8 mouse cellular contexts compared by ENCODE assay signal in genomic region chr8:83898985-83899362, GRCm38 (mm10). TPM values are rescaled to one million over a fixed set of nuclear protein-coding genes. Genes with fewer than 3 reads are reported as not detected.
DNase-seq lines count a peak whose midpoint lies in the region; ATAC-seq and TF ChIP-seq lines count a peak whose summit lies in the region.

No protein-coding gene starts in this region.

- no peaks in the 10 kb centered on the region for H3K9me3 ChIP-seq in heart, postnatal 0 days (replicated peaks; ENCODE audit: control insufficient read depth, low read length)

- H3K27ac ChIP-seq in heart, postnatal 0 days (ENCODE audit: low read depth), result 0 out of 2 replicates have a peak overlapping the region, but pooled peaks have one; percentile 90

- H3K4me3 ChIP-seq in heart, postnatal 0 days (ENCODE audit: low read depth, low read length), result peak overlapping the region; percentile 89

- no peak overlapping the region for H3K9ac ChIP-seq in heart, postnatal 0 days (replicated peaks; ENCODE audit: low read depth, low read length)

- ATAC-seq in heart, postnatal 0 days (ENCODE audit: insufficient read depth, low read depth), result peak; percentile 28
- peak; percentile 14; the same call in 1 of the 2 replicates for ATAC-seq in megakaryocyte progenitor cell, adult 5-6 weeks (replicated peaks; ENCODE audit: poor library complexity)

- H3K4me2 ChIP-seq in heart, postnatal 0 days (ENCODE audit: low read depth, low read length), result peak overlapping the region; percentile 100

- peaks cover 16% of the 10 kb centered on the region for H3K27me3 ChIP-seq in heart, postnatal 0 days (ENCODE audit: control insufficient read depth, insufficient read depth, low read length)

- WGBS in heart, postnatal 0 days, result 2% methylated on average over 13 of the region's 13 CpGs

- DNase-seq in adrenal gland, adult 8-10 months, result peak; percentile 59
- no peak for DNase-seq in adrenal gland, adult (ENCODE audit: inconsistent age in 2 of 2, low spot score in 1 of 2)
- peak; percentile 97 for DNase-seq in MN1 (ENCODE audit: low spot score)
- peak; percentile 86 for DNase-seq in embryo, embryonic 11 days
- DNase-seq in heart, postnatal 0 days (ENCODE audit: low spot score), result peak; percentile 70
- peak; percentile 57 to 69 for DNase-seq in layer of hippocampus, postnatal 36 days
- peak; percentile 43 for DNase-seq in skeletal muscle tissue, adult 2 months (ENCODE audit: low read depth, low spot score)

- TF ChIP-seq CTCF in heart, postnatal 0 days (IDR thresholded peaks at IDR 0.05; ENCODE audit: low read depth), result no peak

- peaks cover 10% of the 10 kb centered on the region; the same call in 1 of the 2 replicates for H3K4me1 ChIP-seq in heart, postnatal 0 days (ENCODE audit: control insufficient read depth, insufficient read depth)

- no peaks in the 10 kb centered on the region for H3K36me3 ChIP-seq in heart, postnatal 0 days (replicated peaks; ENCODE audit: control insufficient read depth, insufficient read depth, low read length)

- TF ChIP-seq EP300 in heart, postnatal 0 days (IDR thresholded peaks at IDR 0.05; ENCODE audit: low read depth), result no peak; the same call in 1 of the 2 replicates

RNA-seq across cellular contexts. Expression of gene Adgrl1, which starts 0.9 kb away (rescaled TPM):
- 100 to 1,000 TPM in 3 of 4 experiments, 10 to 100 TPM in 1; 90.5 to 113 (median 105) TPM for total RNA-seq in adrenal gland, adult 8-10 months (2022)
- 28.7 and 58.4 TPM in 2 replicates for total RNA-seq in heart, postnatal 0 days (2014; rRNA removed; ENCODE audit: low replicate concordance)
- 3.8 and 4.4 TPM in 2 replicates for polyA plus RNA-seq in heart, postnatal 0 days (2015; fragmentation: Nextera tagmentation; extraction: Ambion mirVana)
- total RNA-seq in layer of hippocampus, postnatal 36 days (2021), result 100 to 1,000 TPM; 319 to 321 TPM
- total RNA-seq in megakaryocyte progenitor cell, adult 5-6 weeks (2015), result 2.9 and 5.9 TPM in 2 replicates
- total RNA-seq in megakaryocyte progenitor cell, adult 5-6 weeks (2017), result 2.3 and 2.4 TPM in 2 replicates

RNA-seq across cellular contexts. Expression of gene Gm10644, which starts 56.0 kb away (rescaled TPM):
- 1 to 10 TPM; 1.5 to 2.2 (median 1.9) TPM for total RNA-seq in adrenal gland, adult 8-10 months (2022)
- total RNA-seq in heart, postnatal 0 days (2014; rRNA removed; ENCODE audit: low replicate concordance), result 0.08 and 1.3 TPM in 2 replicates
- polyA plus RNA-seq in heart, postnatal 0 days (2015; fragmentation: Nextera tagmentation; extraction: Ambion mirVana), result 0.41 and 0.42 TPM in 2 replicates
- total RNA-seq in layer of hippocampus, postnatal 36 days (2021), result under 1 TPM; 0.43 to 0.47 TPM
- not detected in 2 replicates for total RNA-seq in megakaryocyte progenitor cell, adult 5-6 weeks (2015)
- total RNA-seq in megakaryocyte progenitor cell, adult 5-6 weeks (2017), result 0.46 TPM in 1 of 2 replicates, not detected in the other

RNA-seq across cellular contexts. Expression of gene Asf1b, which starts 56.3 kb away (rescaled TPM):
- 1 to 10 TPM; 1.1 to 2.7 (median 1.8) TPM for total RNA-seq in adrenal gland, adult 8-10 months (2022)
- total RNA-seq in heart, postnatal 0 days (2014; rRNA removed; ENCODE audit: low replicate concordance), result 109 and 155 TPM in 2 replicates
- polyA plus RNA-seq in heart, postnatal 0 days (2015; fragmentation: Nextera tagmentation; extraction: Ambion mirVana), result 19.2 and 21.5 TPM in 2 replicates
- total RNA-seq in layer of hippocampus, postnatal 36 days (2021), result under 1 TPM; 0.32 to 0.48 TPM
- 40.3 and 51.0 TPM in 2 replicates for total RNA-seq in megakaryocyte progenitor cell, adult 5-6 weeks (2015)
- total RNA-seq in megakaryocyte progenitor cell, adult 5-6 weeks (2017), result 32.5 and 38.1 TPM in 2 replicates

Comparison
In these comparisons a context has a peak if more than half of its experiments do, and no peak if none do; other contexts are left out.
1. DNase-seq: peak in adrenal gland, adult 8-10 months (single experiment), MN1 (single experiment), embryo, embryonic 11 days (single experiment), heart, postnatal 0 days (single experiment), layer of hippocampus, postnatal 36 days (2 of 2) and skeletal muscle tissue, adult 2 months (single experiment); none in adrenal gland, adult (0 of 2).
2. RNA of gene Asf1b, which starts 56.3 kb away (total RNA-seq): 109 to 155 TPM in heart, postnatal 0 days and 32.5 to 51.0 TPM in megakaryocyte progenitor cell, adult 5-6 weeks; 1.1 to 2.7 TPM in adrenal gland, adult 8-10 months and 0.32 to 0.48 TPM in layer of hippocampus, postnatal 36 days; every median in the first group is over 4 times any median in the second.